In the genomic region with DNA sequence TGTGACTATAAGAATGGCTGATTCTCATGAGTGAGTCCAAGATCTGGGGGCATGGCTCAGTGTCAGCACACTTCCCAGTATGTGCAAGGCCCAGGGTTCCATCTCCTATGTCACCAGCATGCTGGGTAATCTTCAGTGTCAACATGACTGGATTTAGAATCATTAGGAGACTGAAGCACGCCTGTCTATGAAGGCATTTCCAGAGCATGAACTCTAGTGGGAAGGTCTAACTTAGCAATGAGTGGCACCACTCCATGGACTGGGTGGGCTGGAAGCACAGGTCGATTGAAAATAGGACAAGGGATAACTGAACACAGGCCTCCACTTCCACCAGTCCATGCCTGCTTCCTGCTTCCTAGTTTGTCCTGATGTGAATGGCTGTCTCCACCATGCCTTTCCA, we compare ENCODE assay signal across 28 mouse cellular contexts.
"Had no signal": no experiment of that assay in that cellular context is flagged by ENCODE, and none has a peak within 500 bp of the region (broad histone marks: within the 10 kb centered on the region; RNA-seq: fewer than 3 reads in every experiment).

No protein-coding gene starts in this region.

- H3K4me3 ChIP-seq: embryonic facial prominence, embryonic 10.5 days; embryonic facial prominence, embryonic 12.5 days; embryonic facial prominence, embryonic 13.5 days; embryonic facial prominence, embryonic 15.5 days; erythroblast, embryonic 14.5 days; forebrain, embryonic 10.5 days; forebrain, embryonic 12.5 days; forebrain, embryonic 13.5 days; forebrain, embryonic 15.5 days; gastrocnemius, adult 2 months; heart, adult 2 months had no signal

- H3K4me1 ChIP-seq: embryonic facial prominence, embryonic 12.5 days; embryonic facial prominence, embryonic 13.5 days; forebrain, embryonic 10.5 days; forebrain, embryonic 12.5 days; forebrain, embryonic 13.5 days; forebrain, embryonic 15.5 days had no signal

- DNase-seq: cerebellum, adult 2 months; cerebellum, adult 8-10 months; cerebellum, adult 9-10 months; cerebellum, adult 9-11 months; cerebellum, postnatal 10 days; cerebellum, postnatal 14 days; cerebellum, postnatal 25 days; cerebellum, postnatal 36 days; embryo, embryonic 11 days; forebrain, postnatal 0 days; gastrocnemius, adult 2 months; gastrocnemius, postnatal 10 days; gastrocnemius, postnatal 14 days; gastrocnemius, postnatal 25 days; gastrocnemius, postnatal 36 days; heart, adult 18-20 months; heart, adult 2 months had no signal

- H3K9me3 ChIP-seq: embryonic facial prominence, embryonic 12.5 days; embryonic facial prominence, embryonic 13.5 days; embryonic facial prominence, embryonic 15.5 days; forebrain, embryonic 13.5 days; forebrain, embryonic 15.5 days had no signal

- H3K27me3 ChIP-seq: embryonic facial prominence, embryonic 12.5 days; embryonic facial prominence, embryonic 13.5 days; embryonic facial prominence, embryonic 15.5 days; forebrain, embryonic 12.5 days; forebrain, embryonic 13.5 days; forebrain, embryonic 15.5 days had no signal

- H3K9ac ChIP-seq: embryonic facial prominence, embryonic 12.5 days; embryonic facial prominence, embryonic 13.5 days; embryonic facial prominence, embryonic 15.5 days; forebrain, embryonic 12.5 days; forebrain, embryonic 13.5 days; forebrain, embryonic 15.5 days; forebrain, postnatal 0 days had no signal

- H3K4me2 ChIP-seq: embryonic facial prominence, embryonic 12.5 days; embryonic facial prominence, embryonic 13.5 days; embryonic facial prominence, embryonic 15.5 days; forebrain, embryonic 12.5 days; forebrain, embryonic 13.5 days; forebrain, embryonic 15.5 days had no signal

- H3K36me3 ChIP-seq: forebrain, embryonic 10.5 days; forebrain, embryonic 12.5 days; forebrain, embryonic 15.5 days had no signal

- H3K27ac ChIP-seq: embryonic facial prominence, embryonic 10.5 days; embryonic facial prominence, embryonic 12.5 days; embryonic facial prominence, embryonic 13.5 days; embryonic facial prominence, embryonic 15.5 days; forebrain, embryonic 10.5 days; forebrain, embryonic 12.5 days; forebrain, embryonic 13.5 days; forebrain, embryonic 15.5 days; gastrocnemius, adult 2 months; heart, adult 2 months had no signal

- ATAC-seq: forebrain, embryonic 13.5 days; forebrain, embryonic 14.5 days; forebrain, embryonic 15.5 days; forebrain, embryonic 16.5 days; forebrain, postnatal 0 days had no signal
